Mouse (Mus musculus) bone marrow, adult 2 months (tissue): ENCODE measurements around the gene Itga8. TPM values are rescaled to one million over a fixed set of nuclear protein-coding genes. Genes with fewer than 3 reads are reported as not detected.

Experiments used
- H3K27ac ChIP-seq: fragments of 200-500 bp; 2 replicates; pipeline ENCODE4 v1.5.1; 2012; ENCODE audit warnings: low read depth, mild to moderate bottlenecking, control low read depth, inconsistent platforms, low read length; ENCODE audit not compliant: control insufficient read depth, poor library complexity, insufficient read depth
- H3K4me1 ChIP-seq: fragments of 200-500 bp; 2 replicates; pipeline ENCODE4 v1.6.1; 2011; ENCODE audit warnings: low read length; ENCODE audit not compliant: control insufficient read depth, insufficient read depth
- H3K4me3 ChIP-seq: fragments of 200-500 bp; replicated peaks from 2 replicates; pipeline ENCODE3; 2011; ENCODE audit warnings: mild to moderate bottlenecking, low read depth, low read length, control low read depth; ENCODE audit not compliant: control insufficient read depth
- CTCF ChIP-seq: fragments of 200-500 bp; IDR thresholded peaks from 2 replicates; pipeline ENCODE4 v1.5.1; 2011; ENCODE audit warnings: low read length, control low read depth; ENCODE audit not compliant: control insufficient read depth, insufficient read depth
- POLR2A ChIP-seq: fragments of 200-500 bp; IDR thresholded peaks from 2 replicates; pipeline ENCODE4 v1.6.1; 2011; ENCODE audit warnings: low read depth, mild to moderate bottlenecking, control low read depth, low read length, borderline replicate concordance; ENCODE audit not compliant: control insufficient read depth
- WGBS: fragments of 180-500 bp; shearing (Covaris S2); methylation state at CpG from one replicate; pipeline ENCODE4 v1.1.7; 2018; 5-methylcytosine and 5-hydroxymethylcytosine counted together
- polyA plus RNA-seq: library from polyadenylated mRNA; stranded (reverse); fragments of >200 nt; gene quantifications from 2 replicates; pipeline ENCODE4 v1.2.4, GENCODE M21; 2011; ENCODE audit warnings: low replicate concordance; ENCODE audit not compliant: missing spikeins, insufficient read depth, insufficient read length

The Itga8 gene
- polyA plus RNA-seq, 1 experiment: 1.4 TPM

DNA sequence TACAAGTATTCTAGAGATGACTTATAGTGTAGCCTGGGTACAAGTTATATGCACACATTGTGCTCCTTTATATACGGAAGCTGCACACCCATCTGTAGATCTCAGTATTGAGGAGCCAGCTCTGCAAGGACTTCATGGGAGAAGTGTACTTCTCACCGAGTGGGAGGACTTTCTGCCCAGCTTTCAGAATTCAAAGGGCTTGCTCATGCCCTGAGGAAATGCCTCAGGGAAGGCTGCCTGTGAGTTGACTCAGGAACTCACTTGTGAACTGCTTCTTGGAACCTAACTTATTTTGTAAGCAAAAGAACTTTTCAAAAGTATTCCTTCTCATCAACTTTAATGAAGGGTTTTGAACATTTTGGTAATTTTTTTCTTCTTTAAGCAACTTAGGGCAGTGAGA lies 210.7 kb downstream of the Itga8 start:
- 74% methylated on average over 2 of the region's 2 CpGs for WGBS
- no peak overlapping the region for H3K27ac ChIP-seq

DNA sequence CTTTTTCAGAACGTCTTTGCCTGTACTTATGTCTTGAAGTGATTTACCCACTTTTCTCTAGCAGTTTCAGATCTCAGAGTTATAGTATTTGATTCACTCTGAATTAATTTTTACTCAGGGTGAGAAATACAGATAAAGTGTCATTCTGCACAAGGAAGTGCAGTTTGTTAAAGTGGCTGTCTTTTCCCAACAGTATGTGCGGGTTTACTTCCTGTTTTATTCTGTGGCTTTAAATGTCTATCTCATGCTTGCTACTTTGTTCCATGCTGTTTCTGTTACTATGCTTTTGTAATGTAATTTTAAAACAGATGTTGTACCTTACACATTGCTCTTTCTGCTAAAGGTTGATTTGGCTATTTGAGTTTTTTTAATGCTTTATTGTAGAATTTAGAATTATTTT lies 216.2 kb downstream of the Itga8 start:
- Histone ChIP-seq H3K27ac (no peak overlapping the region), H3K4me3 (no peak overlapping the region), H3K4me1 (no peaks in the 10 kb centered on the region; the same call in 1 of the 2 replicates)
- TF ChIP-seq POLR2A (no peak), CTCF (no peak)
- WGBS: 36% methylated on average over 2 of the region's 2 CpGs

More for the DNA sequence above, 210.7 kb downstream of the Itga8 start:
- Histone ChIP-seq H3K4me3 (no peak overlapping the region), H3K4me1 (no peaks in the 10 kb centered on the region)
- TF ChIP-seq CTCF: no peak
- no peak for TF ChIP-seq POLR2A

DNA sequence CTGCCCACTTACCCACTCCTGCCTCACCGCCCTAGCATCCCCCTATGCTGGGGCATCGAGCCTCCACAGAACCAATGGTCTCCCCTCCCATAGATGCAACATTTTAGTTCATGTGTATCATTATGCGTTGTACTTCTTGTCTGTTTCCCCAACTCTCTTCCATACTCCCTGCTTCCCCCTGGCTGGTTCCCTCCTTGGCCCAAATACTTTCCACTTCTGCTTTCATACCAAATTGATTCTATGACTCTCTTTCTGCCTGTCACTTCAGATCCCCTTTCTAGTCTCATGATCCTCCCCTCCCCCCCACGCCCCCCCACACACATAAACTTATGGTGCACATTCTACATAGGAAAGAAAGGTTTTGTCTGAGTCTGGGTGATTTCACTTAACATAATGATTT lies 217.4 kb downstream of the Itga8 start:
- TF ChIP-seq CTCF (no peak), POLR2A (no peak)
- no peak overlapping the region for H3K4me3 ChIP-seq
- no peaks in the 10 kb centered on the region; the same call in 1 of the 2 replicates for H3K4me1 ChIP-seq
- WGBS: 72% methylated on average over 4 of the region's 4 CpGs
- no peak overlapping the region for H3K27ac ChIP-seq

DNA sequence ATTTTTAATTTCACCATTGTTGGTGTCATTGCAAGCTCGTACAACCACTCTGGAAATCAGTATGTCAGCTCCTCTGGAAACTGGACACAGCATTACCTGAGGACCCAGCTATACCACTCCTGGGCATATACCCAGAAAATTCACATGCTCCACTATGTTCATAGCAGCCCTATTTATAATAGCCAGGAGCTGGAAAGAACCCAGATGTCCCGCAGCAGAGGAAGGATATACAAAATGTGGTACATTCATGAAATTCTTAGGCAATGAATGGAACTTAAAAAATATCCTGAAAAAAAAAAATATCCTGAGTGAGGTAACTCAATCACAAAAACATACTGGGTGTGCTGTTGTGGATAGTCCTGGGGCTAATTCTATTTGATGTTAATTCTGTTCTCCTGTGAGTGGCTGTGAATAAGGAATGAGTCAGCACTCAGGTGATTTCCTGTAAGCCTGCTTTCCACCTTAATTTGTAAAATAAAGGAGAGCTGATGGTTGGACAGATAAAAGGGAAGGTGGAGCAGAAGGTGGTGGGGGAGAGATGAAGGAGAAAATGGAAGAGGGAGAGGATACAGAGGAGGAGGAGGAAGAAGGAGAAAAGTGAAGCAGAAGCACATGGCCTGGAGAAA lies 224.3 kb downstream of the Itga8 start:
- Histone ChIP-seq H3K4me3 (no peak overlapping the region), H3K27ac (no peak overlapping the region), H3K4me1 (no peaks in the 10 kb centered on the region)
- WGBS: 74% methylated on average over 2 of the region's 2 CpGs
- TF ChIP-seq CTCF (no peak), POLR2A (no peak)

DNA sequence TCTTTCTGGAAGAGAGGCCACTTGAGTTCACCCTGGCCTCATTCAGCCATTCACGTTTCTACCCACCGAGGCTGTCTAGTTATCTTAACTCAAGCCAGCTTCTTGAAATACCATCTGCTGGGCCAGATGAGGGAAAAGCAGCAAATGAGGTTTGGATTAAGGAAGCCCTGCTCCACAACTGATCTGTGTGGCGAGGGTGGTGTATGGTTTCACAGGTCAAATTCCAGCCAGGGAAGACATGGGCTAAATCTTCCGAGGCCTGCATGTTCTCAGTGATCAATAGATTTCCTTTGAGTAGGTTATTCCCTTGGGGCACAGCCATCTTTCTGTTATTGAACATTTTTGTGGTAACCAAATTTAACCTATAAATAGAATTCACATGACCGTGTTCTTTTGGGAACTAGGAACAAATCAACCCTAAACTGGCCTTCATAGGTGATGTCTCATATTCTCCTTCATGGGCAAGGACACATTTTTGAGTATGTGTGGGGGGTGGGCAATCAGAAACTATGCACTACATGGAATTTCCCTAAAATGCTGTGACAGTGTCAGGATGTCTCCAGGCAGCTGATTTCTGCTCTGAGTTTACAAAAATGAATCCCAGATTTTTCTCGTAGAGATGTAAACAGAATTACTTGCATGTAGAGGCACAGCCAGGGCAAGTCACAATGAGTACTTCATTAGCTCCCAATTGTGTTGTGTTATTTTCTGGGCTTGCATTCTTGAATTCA lies 235.9 kb downstream of the Itga8 start:
- TF ChIP-seq CTCF (no peak), POLR2A (no peak)
- WGBS: 77% methylated on average over 6 of the region's 6 CpGs
- Histone ChIP-seq H3K4me3 (no peak overlapping the region), H3K4me1 (no peaks in the 10 kb centered on the region), H3K27ac (no peak overlapping the region)

DNA sequence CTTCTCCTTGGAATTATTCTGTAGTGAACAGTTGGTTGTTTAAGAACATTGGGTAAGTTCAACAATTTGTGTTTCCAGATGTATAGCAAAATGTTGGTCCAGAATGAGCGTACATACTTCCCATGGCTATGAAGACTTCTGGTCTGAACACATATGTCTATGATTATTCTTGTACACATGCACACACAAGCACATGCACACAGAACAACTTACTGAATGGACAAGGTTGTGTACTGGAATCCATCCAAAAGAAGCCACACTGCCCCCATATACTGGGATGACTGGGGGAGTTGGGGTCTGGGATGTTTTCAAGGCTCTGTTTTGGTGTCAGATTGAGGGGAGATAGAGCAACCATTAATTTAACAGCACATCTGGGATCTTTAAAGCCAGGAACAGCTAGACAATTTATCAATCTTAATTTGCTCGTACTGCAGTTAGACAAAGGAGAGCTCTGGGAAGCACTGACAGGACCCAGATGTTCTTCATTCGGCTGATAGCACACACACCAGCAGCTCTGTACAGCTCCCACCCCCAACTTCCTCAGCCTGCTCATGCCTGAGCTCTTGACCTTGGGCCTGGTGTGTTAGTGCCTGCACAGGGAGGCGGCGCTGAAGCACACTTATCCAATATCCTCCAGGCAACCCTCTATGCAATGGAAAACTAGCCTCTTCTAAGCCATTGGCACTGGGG lies 241.5 kb downstream of the Itga8 start:
- H3K27ac ChIP-seq: no peak overlapping the region
- no peak overlapping the region for H3K4me3 ChIP-seq
- TF ChIP-seq POLR2A: no peak
- no peak for TF ChIP-seq CTCF
- 73% methylated on average over 5 of the region's 5 CpGs for WGBS
- H3K4me1 ChIP-seq: no peaks in the 10 kb centered on the region

Other genes starting within 250 kb of the Itga8 start
- gene Mindy3, start 117.5 kb upstream of the Itga8 start, polyA plus RNA-seq: 11.5 and 21.1 TPM in 2 replicates